ENCODE assay signal across 12 mouse cellular contexts in the genomic region with DNA sequence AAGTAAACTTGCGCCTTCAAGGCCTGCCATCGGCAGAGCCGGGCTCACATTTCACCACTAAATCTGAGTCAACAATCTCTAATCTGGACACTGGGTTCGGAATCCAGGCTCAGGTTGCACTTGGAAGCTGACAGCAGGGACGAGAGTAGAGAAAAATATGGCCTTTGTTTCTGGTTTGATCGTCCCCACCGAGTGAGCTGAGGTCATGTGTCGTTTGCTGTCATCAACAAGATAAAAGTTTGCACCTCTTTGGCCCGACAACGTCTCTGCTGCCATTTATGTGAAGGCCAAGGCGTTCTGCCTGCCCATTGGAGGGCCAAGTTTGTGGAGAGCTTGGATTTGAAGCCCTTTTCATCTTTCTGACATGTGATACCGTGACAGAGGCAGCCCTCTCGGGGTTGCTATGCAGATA.
DNase-seq lines count a peak whose midpoint lies in the region; ATAC-seq and TF ChIP-seq lines count a peak whose summit lies in the region.
"Had no signal": no experiment of that assay in that cellular context is flagged by ENCODE, and none has a peak within 500 bp of the region (broad histone marks: within the 10 kb centered on the region; RNA-seq: fewer than 3 reads in every experiment).

No protein-coding gene starts in this region.

- 0 out of 2 replicates have a peak, but pooled peaks have one; percentile 41 for ATAC-seq in embryonic facial prominence, embryonic 11.5 days (replicated peaks; ENCODE audit: insufficient number of reproducible peaks, low FRiP score, low TSS enrichment, low read depth)
- no peak for ATAC-seq in limb, embryonic 11.5 days (ENCODE audit: insufficient number of reproducible peaks, low FRiP score, low TSS enrichment, low read depth)
- ATAC-seq in forebrain, embryonic 12.5 days (ENCODE audit: low FRiP score) = no peak
- ATAC-seq: inflammation-experienced regulatory T-cells, adult 6 months had no signal

- H3K9me3 ChIP-seq in embryonic facial prominence, embryonic 11.5 days (replicated peaks; ENCODE audit: control insufficient read depth, low read length) = no peaks in the 10 kb centered on the region
- no peaks in the 10 kb centered on the region for H3K9me3 ChIP-seq in limb, embryonic 11.5 days (ENCODE audit: control insufficient read depth, low read length)
- H3K9me3 ChIP-seq in forebrain, embryonic 12.5 days = no peaks in the 10 kb centered on the region

- no peak for TF ChIP-seq CTCF in C2C12 (IDR thresholded peaks at IDR 0.05; ENCODE audit: control insufficient read depth, insufficient read depth, insufficient read length)

- no peaks in the 10 kb centered on the region for H3K27me3 ChIP-seq in C2C12 (ENCODE audit: control insufficient read depth, insufficient read depth, insufficient read length)
- no peaks in the 10 kb centered on the region for H3K27me3 ChIP-seq in embryonic facial prominence, embryonic 11.5 days (ENCODE audit: control insufficient read depth, insufficient read depth, low read length)
- H3K27me3 ChIP-seq in limb, embryonic 11.5 days (ENCODE audit: control insufficient read depth, insufficient read depth, low read length) = no peaks in the 10 kb centered on the region
- peaks cover 33% of the 10 kb centered on the region for H3K27me3 ChIP-seq in forebrain, embryonic 12.5 days

- H3K9ac ChIP-seq in embryonic facial prominence, embryonic 11.5 days (replicated peaks; ENCODE audit: low read length) = no peak overlapping the region
- no peak overlapping the region for H3K9ac ChIP-seq in limb, embryonic 11.5 days (ENCODE audit: low read length)
- no peak overlapping the region for H3K9ac ChIP-seq in forebrain, embryonic 12.5 days

- no peak overlapping the region for H3K4me3 ChIP-seq in C2C12 (ENCODE audit: insufficient read depth, poor library complexity, severe bottlenecking)
- no peak overlapping the region for H3K4me3 ChIP-seq in embryonic facial prominence, embryonic 11.5 days (ENCODE audit: low read depth, low read length)
- H3K4me3 ChIP-seq in limb, embryonic 11.5 days (ENCODE audit: low read depth, low read length) = no peak overlapping the region
- no peak overlapping the region for H3K4me3 ChIP-seq in forebrain, embryonic 12.5 days (replicated peaks)
- H3K4me3 ChIP-seq: erythroblast, embryonic 14.5 days had no signal

- intact Hi-C loops in heart, postnatal 25 days (cut with DNase I) = no loop called here
- intact Hi-C loops in heart, postnatal 36 days (cut with DNase I) = no loop called here

- H3K79me2 ChIP-seq in C2C12 (ENCODE audit: control insufficient read depth, insufficient read depth) = no peaks in the 10 kb centered on the region

- no peaks in the 10 kb centered on the region for H3K79me3 ChIP-seq in C2C12 (ENCODE audit: low read depth)

- no peak overlapping the region for H3ac ChIP-seq in C2C12 (ENCODE audit: control insufficient read depth, insufficient read length, low read depth)

- no peaks in the 10 kb centered on the region for H3K36me3 ChIP-seq in C2C12 (ENCODE audit: control insufficient read depth, insufficient read depth)
- no peaks in the 10 kb centered on the region for H3K36me3 ChIP-seq in embryonic facial prominence, embryonic 11.5 days (replicated peaks; ENCODE audit: control insufficient read depth, insufficient read depth, low read depth, low read length)
- H3K36me3 ChIP-seq in limb, embryonic 11.5 days (ENCODE audit: control insufficient read depth, insufficient read depth, low read length) = no peaks in the 10 kb centered on the region
- H3K36me3 ChIP-seq in forebrain, embryonic 12.5 days (replicated peaks) = no peaks in the 10 kb centered on the region

- no peaks in the 10 kb centered on the region for H3K4me1 ChIP-seq in embryonic facial prominence, embryonic 11.5 days (ENCODE audit: control insufficient read depth, insufficient read depth, low read length)
- peaks cover 14% of the 10 kb centered on the region for H3K4me1 ChIP-seq in limb, embryonic 11.5 days (ENCODE audit: control insufficient read depth, insufficient read depth, low read length)
- H3K4me1 ChIP-seq in forebrain, embryonic 12.5 days = peaks cover 19% of the 10 kb centered on the region

- peak overlapping the region; percentile 66; the same call in 1 of the 2 replicates for H3K27ac ChIP-seq in embryonic facial prominence, embryonic 11.5 days (replicated peaks; ENCODE audit: low read depth, low read length)
- no peak overlapping the region; the same call in 1 of the 2 replicates for H3K27ac ChIP-seq in limb, embryonic 11.5 days (replicated peaks; ENCODE audit: low read depth, low read length)
- H3K27ac ChIP-seq in forebrain, embryonic 12.5 days = no peak overlapping the region

- 13% methylated on average over 13 of the region's 13 CpGs for WGBS in embryonic facial prominence, embryonic 11.5 days
- WGBS in limb, embryonic 11.5 days = 17% methylated on average over 13 of the region's 13 CpGs
- 62% methylated on average over 13 of the region's 13 CpGs for WGBS in forebrain, embryonic 12.5 days

- no peak overlapping the region for H3K4me2 ChIP-seq in embryonic facial prominence, embryonic 11.5 days (ENCODE audit: low read depth, low read length)
- H3K4me2 ChIP-seq in limb, embryonic 11.5 days (ENCODE audit: low read depth, severe bottlenecking) = no peak overlapping the region
- H3K4me2 ChIP-seq in forebrain, embryonic 12.5 days = no peak overlapping the region

- DNase-seq in heart, adult 11 months = peak; percentile 84
- no peak for DNase-seq in heart, postnatal 25 days (ENCODE audit: low spot score)
- peak; percentile 74 for DNase-seq in embryonic facial prominence, embryonic 11.5 days (ENCODE audit: low spot score)
- DNase-seq in limb, embryonic 11.5 days (ENCODE audit: low spot score) = peak; percentile 43
- DNase-seq in heart, postnatal 36 days = no peak
- no peak for DNase-seq in right cerebral cortex, postnatal 4 days
- DNase-seq: cerebellum, adult 8-10 months; right cerebral cortex, postnatal 14 days had no signal

TF ChIP-seq in C2C12, 6 proteins besides CTCF, POLR2A, EP300 and RAD21:
- TF ChIP-seq FOSL1 (IDR thresholded peaks at IDR 0.05; ENCODE audit: insufficient read depth, low read length, poor library complexity, severe bottlenecking) (no peak), USF1 (IDR thresholded peaks at IDR 0.05; ENCODE audit: low read depth) (peak; percentile 2)
TF ChIP-seq in C2C12: peak in this region for 1.

Comparison
In these comparisons a context has a peak if more than half of its experiments do, and no peak if none do; other contexts are left out.
1. DNase-seq: peak in heart, adult 11 months (single experiment), embryonic facial prominence, embryonic 11.5 days (single experiment) and limb, embryonic 11.5 days (single experiment); none in heart, postnatal 25 days (single experiment), heart, postnatal 36 days (0 of 2) and right cerebral cortex, postnatal 4 days (single experiment).